Mouse (Mus musculus): ENCODE measurements around the gene Ttc28. TPM values are rescaled to one million over a fixed set of nuclear protein-coding genes. Genes with fewer than 3 reads are reported as not detected.

Ttc28 gene
- polyA plus RNA-seq, 1 experiment from 2014 or later, result 13.0 TPM

DNA sequence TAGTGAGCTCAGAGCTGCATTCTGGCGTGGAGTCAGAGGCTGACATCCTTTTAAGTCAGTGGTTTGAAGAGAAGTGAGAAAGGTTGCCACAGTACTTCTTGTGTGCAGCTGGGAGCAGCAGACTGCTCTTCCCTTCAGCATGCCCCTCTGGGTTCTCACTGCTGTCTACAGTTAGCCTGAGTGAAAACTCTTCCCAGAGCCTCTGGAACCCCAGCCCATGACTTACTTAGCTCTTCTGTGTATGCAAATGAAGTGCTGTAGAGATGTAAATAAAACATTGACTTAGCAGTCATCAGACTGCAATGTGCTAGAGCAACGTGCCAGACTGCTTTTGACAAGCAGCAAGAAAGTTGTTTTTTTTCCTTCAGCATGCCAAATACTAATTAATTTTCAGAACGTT lies 70.2 kb downstream of the Ttc28 start:
- Histone ChIP-seq H3K4me1 (replicated peaks; ENCODE audit: control insufficient read depth, insufficient read depth, low read length) (no peaks in the 10 kb centered on the region), H3K36me3 (ENCODE audit: control insufficient read depth, insufficient read depth, low read length) (no peaks in the 10 kb centered on the region), H3K9ac (ENCODE audit: low read length) (no peak overlapping the region), H3K4me3 (ENCODE audit: low read depth, low read length) (no peak overlapping the region), H3K27ac (ENCODE audit: low read depth) (no peak overlapping the region), H3K27me3 (replicated peaks; ENCODE audit: control insufficient read depth, insufficient read depth, low read length) (no peaks in the 10 kb centered on the region), H3K4me2 (ENCODE audit: low read length) (no peak overlapping the region), H3K9me3 (ENCODE audit: control insufficient read depth, low read length) (no peaks in the 10 kb centered on the region)
- ATAC-seq (replicated peaks; ENCODE audit: low FRiP score, low TSS enrichment, low read depth) (no peak), DNase-seq (ENCODE audit: low spot score) (no peak)
- 59% methylated on average over 3 of the region's 3 CpGs for WGBS

DNA sequence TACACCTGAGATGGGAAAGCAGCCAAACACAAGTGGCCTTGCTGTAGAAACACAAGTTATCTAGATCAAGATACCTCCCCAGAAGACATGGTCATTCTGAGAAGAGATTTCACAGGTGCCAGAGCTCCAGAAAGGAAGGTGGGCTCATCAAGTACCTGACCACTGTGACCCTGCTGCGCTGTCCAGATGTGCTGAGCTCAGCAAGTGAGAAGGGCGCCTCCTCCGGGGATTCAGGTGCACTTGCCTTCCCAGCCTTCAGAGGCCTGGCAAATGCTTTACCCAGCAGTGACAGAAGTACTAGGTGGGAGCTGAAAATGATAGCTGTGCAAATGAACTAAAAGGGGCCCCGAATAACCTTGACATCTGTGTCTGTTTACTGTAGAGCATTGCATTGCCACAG lies 78.6 kb downstream of the Ttc28 start:
- no peaks in the 10 kb centered on the region for H3K9me3 ChIP-seq (ENCODE audit: control insufficient read depth, low read length)
- WGBS, result 83% methylated on average over 4 of the region's 4 CpGs
- no peak overlapping the region for H3K9ac ChIP-seq (ENCODE audit: low read length)
- no peaks in the 10 kb centered on the region for H3K27me3 ChIP-seq (replicated peaks; ENCODE audit: control insufficient read depth, insufficient read depth, low read length)
- no peak overlapping the region for H3K4me2 ChIP-seq (ENCODE audit: low read length)
- DNase-seq (ENCODE audit: low spot score) (no peak), ATAC-seq (replicated peaks; ENCODE audit: low FRiP score, low TSS enrichment, low read depth) (no peak)
- H3K36me3 ChIP-seq (ENCODE audit: control insufficient read depth, insufficient read depth, low read length), result no peaks in the 10 kb centered on the region
- no peaks in the 10 kb centered on the region for H3K4me1 ChIP-seq (replicated peaks; ENCODE audit: control insufficient read depth, insufficient read depth, low read length)
- H3K27ac ChIP-seq (ENCODE audit: low read depth), result no peak overlapping the region
- no peak overlapping the region for H3K4me3 ChIP-seq (ENCODE audit: low read depth, low read length)

DNA sequence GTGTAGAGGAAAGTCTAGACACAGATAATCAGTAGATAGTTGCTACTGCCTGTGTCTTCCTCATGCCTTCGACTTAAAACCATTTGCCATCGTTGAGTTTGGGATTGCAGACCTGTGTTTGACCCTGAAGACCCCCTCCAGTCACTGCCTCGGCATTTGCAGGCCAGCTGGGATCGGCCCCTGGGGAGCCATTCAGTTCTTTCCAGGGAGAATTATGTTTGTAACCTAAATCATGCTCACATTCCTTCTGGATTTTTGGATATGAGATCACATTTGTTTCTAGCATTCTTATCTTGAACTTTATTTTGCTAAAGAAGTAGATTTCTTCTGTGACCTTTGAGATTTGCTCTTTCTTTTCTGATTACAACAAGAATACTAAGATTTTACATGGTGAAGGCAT lies 80.5 kb downstream of the Ttc28 start:
- Histone ChIP-seq H3K27me3 (replicated peaks; ENCODE audit: control insufficient read depth, insufficient read depth, low read length) (no peaks in the 10 kb centered on the region), H3K4me3 (ENCODE audit: low read depth, low read length) (no peak overlapping the region), H3K4me1 (replicated peaks; ENCODE audit: control insufficient read depth, insufficient read depth, low read length) (no peaks in the 10 kb centered on the region), H3K9me3 (ENCODE audit: control insufficient read depth, low read length) (no peaks in the 10 kb centered on the region), H3K27ac (ENCODE audit: low read depth) (no peak overlapping the region), H3K4me2 (ENCODE audit: low read length) (no peak overlapping the region), H3K36me3 (ENCODE audit: control insufficient read depth, insufficient read depth, low read length) (no peaks in the 10 kb centered on the region), H3K9ac (ENCODE audit: low read length) (no peak overlapping the region)
- DNase-seq (ENCODE audit: low spot score) (no peak), ATAC-seq (replicated peaks; ENCODE audit: low FRiP score, low TSS enrichment, low read depth) (no peak)
- 34% methylated on average over 4 of the region's 4 CpGs for WGBS

DNA sequence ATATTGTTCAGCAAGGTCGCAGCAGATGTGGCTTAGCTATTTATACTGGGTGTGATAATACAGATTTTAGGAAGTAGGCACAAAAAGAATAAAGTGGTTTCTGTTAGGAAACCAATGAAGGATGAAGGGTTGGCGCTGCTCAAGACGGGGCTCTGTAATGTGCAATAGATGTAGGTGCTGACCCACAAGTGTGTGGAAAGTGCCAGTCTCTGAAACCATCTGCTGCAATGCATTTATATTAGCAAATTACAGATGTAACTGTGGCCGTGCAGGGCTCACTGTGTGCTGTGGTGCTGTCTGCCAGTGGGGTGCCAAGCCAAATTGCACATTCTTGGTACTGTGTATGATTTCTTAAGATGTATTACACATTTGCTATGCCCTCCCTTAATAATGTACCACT lies 81.3 kb downstream of the Ttc28 start:
- no peak for DNase-seq (ENCODE audit: low spot score)
- no peak overlapping the region for H3K4me2 ChIP-seq (ENCODE audit: low read length)
- no peaks in the 10 kb centered on the region for H3K4me1 ChIP-seq (replicated peaks; ENCODE audit: control insufficient read depth, insufficient read depth, low read length)
- H3K9me3 ChIP-seq (ENCODE audit: control insufficient read depth, low read length), result no peaks in the 10 kb centered on the region
- H3K9ac ChIP-seq (ENCODE audit: low read length), result no peak overlapping the region
- no peaks in the 10 kb centered on the region for H3K36me3 ChIP-seq (ENCODE audit: control insufficient read depth, insufficient read depth, low read length)
- no peak overlapping the region for H3K27ac ChIP-seq (ENCODE audit: low read depth)
- no peak for ATAC-seq (replicated peaks; ENCODE audit: low FRiP score, low TSS enrichment, low read depth)
- 82% methylated on average over 4 of the region's 4 CpGs for WGBS
- H3K4me3 ChIP-seq (ENCODE audit: low read depth, low read length), result no peak overlapping the region
- no peaks in the 10 kb centered on the region for H3K27me3 ChIP-seq (replicated peaks; ENCODE audit: control insufficient read depth, insufficient read depth, low read length)

DNA sequence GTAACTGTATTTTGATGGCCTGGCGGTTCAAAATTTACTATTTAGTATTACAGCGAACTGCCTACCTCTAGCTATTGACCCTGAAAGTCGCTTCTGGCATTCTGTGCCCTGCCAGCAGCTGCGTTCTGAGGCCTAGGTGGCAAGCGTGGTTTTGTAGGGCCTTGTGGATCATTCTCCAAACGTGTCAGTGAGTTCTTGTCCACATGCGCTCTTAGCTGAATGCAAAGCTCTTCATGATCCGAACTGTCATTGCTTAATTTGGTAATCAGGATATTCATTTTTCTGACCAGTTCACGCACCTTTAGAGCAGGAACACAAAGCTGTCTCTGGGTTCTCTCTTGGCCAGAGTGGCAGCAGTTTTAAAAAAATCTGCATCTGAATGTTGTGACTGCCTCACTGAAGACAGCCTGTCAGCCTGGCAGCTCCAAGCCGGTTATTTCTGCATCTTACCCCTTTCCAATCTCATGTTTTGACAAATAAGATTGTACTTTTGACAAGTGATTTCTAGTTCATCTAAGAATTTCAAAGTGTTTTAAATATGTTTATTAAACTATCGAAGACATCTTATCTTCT lies 88.0 kb downstream of the Ttc28 start:
- Histone ChIP-seq H3K9me3 (ENCODE audit: control insufficient read depth, low read length) (no peaks in the 10 kb centered on the region), H3K9ac (ENCODE audit: low read length) (no peak overlapping the region), H3K27ac (ENCODE audit: low read depth) (no peak overlapping the region), H3K4me3 (ENCODE audit: low read depth, low read length) (no peak overlapping the region), H3K27me3 (replicated peaks; ENCODE audit: control insufficient read depth, insufficient read depth, low read length) (no peaks in the 10 kb centered on the region), H3K36me3 (ENCODE audit: control insufficient read depth, insufficient read depth, low read length) (no peaks in the 10 kb centered on the region), H3K4me1 (replicated peaks; ENCODE audit: control insufficient read depth, insufficient read depth, low read length) (peaks cover 3% of the 10 kb centered on the region; the same call in 1 of the 2 replicates), H3K4me2 (ENCODE audit: low read length) (no peak overlapping the region)
- ATAC-seq (replicated peaks; ENCODE audit: low FRiP score, low TSS enrichment, low read depth) (no peak), DNase-seq (ENCODE audit: low spot score) (no peak)
- 79% methylated on average over 11 of the region's 11 CpGs for WGBS

DNA sequence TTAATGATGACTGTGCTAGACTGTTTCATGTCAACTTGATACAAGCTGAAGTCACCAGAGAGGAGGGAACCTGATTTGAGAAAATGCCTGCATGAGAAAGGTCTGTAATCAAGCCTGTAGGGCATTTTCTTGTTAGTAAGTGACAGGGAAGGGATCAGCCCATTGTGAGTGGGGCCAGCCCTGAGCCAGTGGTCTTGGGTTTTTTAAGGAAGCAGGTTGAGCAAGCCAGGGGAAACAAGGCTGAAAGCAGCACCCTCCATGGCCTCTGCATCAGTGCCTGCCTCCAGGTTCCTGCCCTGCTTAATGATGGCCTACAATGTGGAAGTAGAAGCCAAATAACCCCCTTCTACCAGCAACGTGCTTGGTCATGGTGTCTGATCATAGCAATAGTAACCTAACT lies 89.0 kb downstream of the Ttc28 start:
- Histone ChIP-seq H3K27me3 (replicated peaks; ENCODE audit: control insufficient read depth, insufficient read depth, low read length) (no peaks in the 10 kb centered on the region), H3K36me3 (ENCODE audit: control insufficient read depth, insufficient read depth, low read length) (no peaks in the 10 kb centered on the region), H3K4me3 (ENCODE audit: low read depth, low read length) (no peak overlapping the region), H3K4me1 (replicated peaks; ENCODE audit: control insufficient read depth, insufficient read depth, low read length) (peaks cover 3% of the 10 kb centered on the region; the same call in 1 of the 2 replicates), H3K9ac (ENCODE audit: low read length) (no peak overlapping the region), H3K4me2 (ENCODE audit: low read length) (no peak overlapping the region), H3K9me3 (ENCODE audit: control insufficient read depth, low read length) (no peaks in the 10 kb centered on the region), H3K27ac (ENCODE audit: low read depth) (no peak overlapping the region)
- ATAC-seq (replicated peaks; ENCODE audit: low FRiP score, low TSS enrichment, low read depth) (no peak), DNase-seq (ENCODE audit: low spot score) (no peak)
- WGBS, result 69% methylated on average over 1 of the region's 1 CpGs

DNA sequence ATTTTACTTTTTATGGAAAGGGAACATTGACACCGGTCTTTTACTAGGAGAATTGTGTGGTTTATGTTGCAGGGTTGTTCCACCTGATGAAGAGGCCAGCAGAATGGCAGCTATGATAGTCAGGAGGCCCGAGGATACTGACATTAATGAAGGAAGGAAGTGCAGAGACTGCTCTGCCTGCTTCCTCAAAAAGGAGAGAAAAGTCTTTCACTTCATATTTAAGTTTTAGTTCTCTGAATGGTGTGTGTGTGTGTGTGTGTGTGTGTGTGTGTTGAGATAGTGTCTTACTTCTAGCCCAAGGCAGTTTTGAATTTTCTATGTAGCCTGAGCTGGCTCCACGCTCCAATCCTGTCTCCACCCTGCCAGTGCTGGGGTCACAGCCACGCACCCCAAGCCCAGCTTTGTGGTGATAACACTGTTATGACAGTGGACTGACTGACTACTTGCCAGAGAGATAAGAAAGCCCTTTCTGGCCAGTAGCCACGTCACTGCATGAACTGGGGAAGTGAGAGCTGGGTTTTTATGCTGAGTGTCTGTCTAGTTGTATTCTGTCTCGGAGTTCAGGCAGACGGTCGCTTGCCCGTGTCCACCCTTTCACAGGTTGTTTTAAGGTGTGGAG lies 90.7 kb downstream of the Ttc28 start:
- ATAC-seq (replicated peaks; ENCODE audit: low FRiP score, low TSS enrichment, low read depth) (no peak), DNase-seq (ENCODE audit: low spot score) (no peak)
- no peaks in the 10 kb centered on the region for H3K36me3 ChIP-seq (ENCODE audit: control insufficient read depth, insufficient read depth, low read length)
- 64% methylated on average over 9 of the region's 9 CpGs for WGBS
- no peaks in the 10 kb centered on the region for H3K27me3 ChIP-seq (replicated peaks; ENCODE audit: control insufficient read depth, insufficient read depth, low read length)
- H3K9ac ChIP-seq (ENCODE audit: low read length), result no peak overlapping the region
- peaks cover 3% of the 10 kb centered on the region; the same call in 1 of the 2 replicates for H3K4me1 ChIP-seq (replicated peaks; ENCODE audit: control insufficient read depth, insufficient read depth, low read length)
- no peak overlapping the region for H3K4me3 ChIP-seq (ENCODE audit: low read depth, low read length)
- H3K9me3 ChIP-seq (ENCODE audit: control insufficient read depth, low read length), result no peaks in the 10 kb centered on the region
- H3K4me2 ChIP-seq (ENCODE audit: low read length), result no peak overlapping the region
- H3K27ac ChIP-seq (ENCODE audit: low read depth), result no peak overlapping the region

DNA sequence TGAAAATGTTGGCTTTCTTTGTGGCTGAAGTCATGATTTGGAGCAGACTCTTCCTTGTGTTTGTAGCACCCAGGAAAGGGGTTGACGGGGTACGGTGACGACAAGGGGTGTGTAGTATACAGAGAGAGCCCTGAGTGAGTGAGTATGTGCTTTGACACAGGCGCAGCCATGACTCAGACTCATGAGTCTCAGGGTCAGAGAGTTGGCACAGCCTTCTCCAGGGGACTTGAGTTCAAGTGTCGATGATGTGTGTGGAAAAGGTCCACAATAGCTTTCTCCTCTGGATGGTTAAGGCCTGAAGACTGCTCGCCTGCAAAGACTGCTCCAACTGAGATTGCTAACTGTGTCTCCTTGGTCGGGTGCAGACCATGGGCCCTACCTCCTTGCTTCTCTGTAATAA lies 97.1 kb downstream of the Ttc28 start:
- Histone ChIP-seq H3K36me3 (ENCODE audit: control insufficient read depth, insufficient read depth, low read length) (no peaks in the 10 kb centered on the region), H3K27me3 (replicated peaks; ENCODE audit: control insufficient read depth, insufficient read depth, low read length) (no peaks in the 10 kb centered on the region), H3K9me3 (ENCODE audit: control insufficient read depth, low read length) (no peaks in the 10 kb centered on the region), H3K4me3 (ENCODE audit: low read depth, low read length) (no peak overlapping the region), H3K4me2 (ENCODE audit: low read length) (no peak overlapping the region), H3K4me1 (replicated peaks; ENCODE audit: control insufficient read depth, insufficient read depth, low read length) (peaks cover 7% of the 10 kb centered on the region; the same call in 1 of the 2 replicates), H3K9ac (ENCODE audit: low read length) (no peak overlapping the region), H3K27ac (ENCODE audit: low read depth) (no peak overlapping the region)
- 95% methylated on average over 7 of the region's 7 CpGs for WGBS
- ATAC-seq (replicated peaks; ENCODE audit: low FRiP score, low TSS enrichment, low read depth) (no peak), DNase-seq (ENCODE audit: low spot score) (no peak)

DNA sequence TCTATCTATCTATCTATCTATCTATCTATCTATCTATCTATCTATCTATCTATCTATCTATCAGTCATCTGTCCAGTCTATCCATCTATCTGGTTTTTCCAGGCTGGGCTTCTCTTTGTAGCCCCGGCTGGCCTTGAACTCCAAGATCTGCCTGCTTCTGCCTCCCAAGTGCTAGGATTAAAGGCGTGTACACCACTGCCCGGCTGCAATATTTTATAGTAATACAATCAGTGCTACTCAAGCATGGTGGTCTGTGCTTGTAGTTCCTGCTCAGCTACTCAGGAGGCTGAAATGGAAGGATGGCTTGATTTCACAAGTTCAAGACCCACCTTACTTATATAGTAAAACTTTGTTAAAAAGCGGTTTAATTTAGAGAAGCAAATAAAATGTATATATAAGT lies 98.2 kb downstream of the Ttc28 start:
- Histone ChIP-seq H3K4me3 (ENCODE audit: low read depth, low read length) (no peak overlapping the region), H3K36me3 (ENCODE audit: control insufficient read depth, insufficient read depth, low read length) (no peaks in the 10 kb centered on the region), H3K4me2 (ENCODE audit: low read length) (no peak overlapping the region), H3K27me3 (replicated peaks; ENCODE audit: control insufficient read depth, insufficient read depth, low read length) (no peaks in the 10 kb centered on the region), H3K4me1 (replicated peaks; ENCODE audit: control insufficient read depth, insufficient read depth, low read length) (peaks cover 7% of the 10 kb centered on the region; the same call in 1 of the 2 replicates), H3K9ac (ENCODE audit: low read length) (no peak overlapping the region), H3K27ac (ENCODE audit: low read depth) (no peak overlapping the region), H3K9me3 (ENCODE audit: control insufficient read depth, low read length) (no peaks in the 10 kb centered on the region)
- 82% methylated on average over 4 of the region's 4 CpGs for WGBS
- ATAC-seq (replicated peaks; ENCODE audit: low FRiP score, low TSS enrichment, low read depth) (no peak), DNase-seq (ENCODE audit: low spot score) (no peak)

Measured in intestine, embryonic 14.5 days (tissue).